Mouse (Mus musculus) hindbrain, embryonic 12.5 days (tissue): ENCODE measurements around the gene Apoh. TPM values are rescaled to one million over a fixed set of nuclear protein-coding genes. Genes with fewer than 3 reads are reported as not detected.

Experiments used
- ATAC-seq: fragments of 200-750 bp; cut with Nextera tagmentation; 2 replicates; pipeline ENCODE4 v1.8.0; 2017; ENCODE audit warnings: moderate TSS enrichment; ENCODE audit not compliant: low FRiP score
- H3K27ac ChIP-seq: fragments of 300-500 bp; sonication (generic); 2 replicates; pipeline ENCODE4 v1.5.1; 2016; ENCODE audit warnings: mild to moderate bottlenecking
- H3K27me3 ChIP-seq: fragments of 300-500 bp; sonication (generic); 2 replicates; pipeline ENCODE4 v1.6.1; 2016; ENCODE audit warnings: mild to moderate bottlenecking
- H3K36me3 ChIP-seq: fragments of 300-500 bp; sonication (generic); 2 replicates; pipeline ENCODE4 v1.6.1; 2016; ENCODE audit warnings: mild to moderate bottlenecking
- H3K4me1 ChIP-seq: fragments of 300-500 bp; sonication (generic); 2 replicates; pipeline ENCODE4 v1.6.1; 2016
- H3K4me2 ChIP-seq: fragments of 300-500 bp; sonication (generic); replicated peaks from 2 replicates; pipeline ENCODE4 v1.6.1; 2016; ENCODE audit warnings: mild to moderate bottlenecking
- H3K4me3 ChIP-seq: fragments of 300-500 bp; sonication (generic); 2 replicates; pipeline ENCODE4 v1.5.1; 2016; ENCODE audit warnings: mild to moderate bottlenecking
- H3K9ac ChIP-seq: fragments of 300-500 bp; sonication (generic); 2 replicates; pipeline ENCODE4 v1.6.1; 2016; ENCODE audit warnings: mild to moderate bottlenecking, moderate library complexity
- H3K9me3 ChIP-seq: fragments of 300-500 bp; sonication (generic); replicated peaks from 2 replicates; pipeline ENCODE4 v1.6.1; 2016; ENCODE audit warnings: mild to moderate bottlenecking
- WGBS: fragments of 180-500 bp; shearing (Covaris S2); methylation state at CpG from one replicate; pipeline ENCODE4 v1.1.7; 2016; 5-methylcytosine and 5-hydroxymethylcytosine counted together
- polyA plus RNA-seq: library from polyadenylated mRNA; unstranded; fragments of >200 nt; fragmentation: Nextera tagmentation; extraction: Ambion mirVana; gene quantifications from 2 replicates; pipeline ENCODE4 v1.2.1, GENCODE M21; 2016

Gene Apoh
- polyA plus RNA-seq, 1 experiment from 2014 or later, result 0.18 TPM

- ATAC-seq, result peak; percentile 52; the same call in 1 of the 2 replicates
- no peaks in the 10 kb centered on the region for H3K36me3 ChIP-seq
- WGBS, result 41% methylated on average over 8 of the region's 9 CpGs
- peaks cover 6% of the 10 kb centered on the region; the same call in 1 of the 2 replicates for H3K4me1 ChIP-seq
- H3K9me3 ChIP-seq, result no peaks in the 10 kb centered on the region
- H3K27me3 ChIP-seq, result no peaks in the 10 kb centered on the region
- no peak overlapping the region for H3K27ac ChIP-seq
- no peak overlapping the region for H3K4me2 ChIP-seq
- no peak overlapping the region for H3K9ac ChIP-seq
- H3K4me3 ChIP-seq, result no peak overlapping the region
Measured at GRCm38 (mm10) chr11:108409876-108410644, 66.9 kb downstream of the Apoh start.

DNA sequence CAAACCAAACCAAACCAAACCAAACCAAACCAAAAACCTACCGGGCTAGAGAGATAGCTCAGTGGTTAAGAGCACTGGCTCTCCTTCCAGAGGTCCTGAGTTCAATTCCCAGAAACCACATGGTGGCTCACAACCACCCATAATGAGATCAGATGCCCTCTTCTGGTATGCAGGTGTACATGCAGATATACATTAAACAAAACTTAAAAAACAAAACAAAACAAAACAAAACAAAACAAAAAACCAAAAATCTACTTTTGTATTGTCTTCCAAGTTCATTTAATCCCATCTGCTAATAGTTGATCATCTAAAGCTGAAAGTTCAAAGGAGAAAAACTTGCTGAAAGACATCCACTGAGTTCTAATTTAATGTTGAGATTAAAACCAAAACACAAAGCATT is 73.2 kb downstream of the Apoh start:
- H3K9me3 ChIP-seq, result no peaks in the 10 kb centered on the region
- H3K4me1 ChIP-seq, result no peaks in the 10 kb centered on the region
- no peak overlapping the region for H3K4me2 ChIP-seq
- no peaks in the 10 kb centered on the region for H3K36me3 ChIP-seq
- H3K4me3 ChIP-seq, result no peak overlapping the region
- H3K27me3 ChIP-seq, result no peaks in the 10 kb centered on the region
- H3K27ac ChIP-seq, result no peak overlapping the region
- WGBS, result 85% methylated on average over 1 of the region's 1 CpGs
- no peak for ATAC-seq
- no peak overlapping the region for H3K9ac ChIP-seq

DNA sequence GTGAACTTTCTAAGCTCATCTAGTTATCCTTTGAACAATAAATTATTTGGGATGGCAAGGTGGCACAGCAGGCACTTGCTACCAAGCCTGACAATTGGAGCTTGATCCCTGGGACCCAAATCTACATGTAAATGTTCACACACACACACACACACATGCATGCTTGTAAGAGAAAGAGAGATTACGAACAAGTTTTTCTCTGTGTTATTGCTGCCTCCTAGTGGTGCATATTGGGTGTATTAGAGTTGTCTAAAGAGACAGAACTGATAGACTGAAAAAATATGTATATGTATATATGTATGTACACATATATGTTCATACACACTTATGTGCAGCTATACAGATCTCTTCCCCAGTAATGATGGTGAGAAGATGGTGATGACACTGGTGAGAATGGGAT is 75.4 kb downstream of the Apoh start:
- Histone ChIP-seq H3K4me1 (peaks cover 3% of the 10 kb centered on the region), H3K27me3 (peaks cover 5% of the 10 kb centered on the region; the same call in 1 of the 2 replicates), H3K4me2 (no peak overlapping the region), H3K27ac (no peak overlapping the region), H3K9me3 (no peaks in the 10 kb centered on the region), H3K9ac (no peak overlapping the region), H3K36me3 (no peaks in the 10 kb centered on the region), H3K4me3 (no peak overlapping the region)
- no peak for ATAC-seq
- WGBS, result 28% methylated on average over 1 of the region's 1 CpGs

GRCm38 (mm10) chr11:108419242-108419641 is 76.1 kb downstream of the Apoh start:
- Histone ChIP-seq H3K4me3 (no peak overlapping the region), H3K27me3 (peaks cover 5% of the 10 kb centered on the region; the same call in 1 of the 2 replicates), H3K9me3 (no peaks in the 10 kb centered on the region), H3K4me1 (peaks cover 10% of the 10 kb centered on the region), H3K36me3 (no peaks in the 10 kb centered on the region), H3K27ac (no peak overlapping the region), H3K9ac (no peak overlapping the region), H3K4me2 (no peak overlapping the region)
- ATAC-seq, result no peak
- 92% methylated on average over 6 of the region's 6 CpGs for WGBS

DNA sequence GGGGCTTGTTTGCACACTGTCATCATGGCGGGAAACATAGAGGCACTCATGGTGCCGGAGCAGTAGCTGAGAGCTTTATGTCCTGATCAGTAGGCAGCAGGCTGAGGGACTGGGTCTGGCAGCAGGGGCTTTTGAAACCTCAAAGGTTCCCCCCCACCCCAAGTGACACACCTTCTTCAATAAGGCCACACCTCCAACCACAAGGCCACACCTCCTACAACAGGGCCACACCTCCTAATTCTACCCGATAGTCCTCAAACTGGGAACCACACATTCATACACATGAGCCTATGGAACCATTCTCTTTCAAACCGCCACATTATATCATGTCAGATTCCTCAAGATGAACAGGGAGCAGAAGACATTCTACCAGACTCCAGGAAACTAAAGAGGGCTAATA is 77.6 kb downstream of the Apoh start:
- H3K4me3 ChIP-seq, result no peak overlapping the region
- H3K9ac ChIP-seq, result no peak overlapping the region
- H3K4me2 ChIP-seq, result no peak overlapping the region
- H3K4me1 ChIP-seq, result peaks cover 15% of the 10 kb centered on the region
- WGBS, result 77% methylated on average over 4 of the region's 4 CpGs
- no peak overlapping the region for H3K27ac ChIP-seq
- no peak for ATAC-seq
- no peaks in the 10 kb centered on the region for H3K36me3 ChIP-seq
- no peaks in the 10 kb centered on the region for H3K9me3 ChIP-seq
- peaks cover 5% of the 10 kb centered on the region; the same call in 1 of the 2 replicates for H3K27me3 ChIP-seq

DNA sequence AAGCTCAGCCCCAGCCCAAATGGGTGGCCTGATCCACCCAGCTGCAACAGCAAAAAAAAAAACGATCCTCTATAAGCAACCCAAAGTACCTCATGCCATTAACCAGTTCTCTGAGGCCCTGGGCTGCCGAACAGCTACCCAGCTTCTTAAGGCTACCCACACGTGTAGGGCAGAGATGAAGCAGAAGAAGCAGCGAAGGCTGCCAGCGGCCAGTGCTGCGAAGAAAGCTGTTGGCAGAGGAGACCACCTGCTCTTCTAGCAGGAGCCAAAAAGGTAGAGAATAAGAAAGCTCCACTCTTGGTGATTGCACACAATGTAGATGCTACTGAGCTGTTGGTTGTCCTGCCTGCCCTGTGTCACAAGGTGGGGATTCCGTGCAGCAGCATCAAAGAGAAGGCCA is 80.1 kb downstream of the Apoh start:
- Histone ChIP-seq H3K36me3 (no peaks in the 10 kb centered on the region), H3K27ac (no peak overlapping the region), H3K27me3 (peaks cover 5% of the 10 kb centered on the region; the same call in 1 of the 2 replicates), H3K4me1 (peaks cover 15% of the 10 kb centered on the region), H3K9ac (no peak overlapping the region), H3K9me3 (no peaks in the 10 kb centered on the region), H3K4me2 (no peak overlapping the region), H3K4me3 (no peak overlapping the region)
- WGBS, result 60% methylated on average over 7 of the region's 7 CpGs
- ATAC-seq, result no peak

DNA sequence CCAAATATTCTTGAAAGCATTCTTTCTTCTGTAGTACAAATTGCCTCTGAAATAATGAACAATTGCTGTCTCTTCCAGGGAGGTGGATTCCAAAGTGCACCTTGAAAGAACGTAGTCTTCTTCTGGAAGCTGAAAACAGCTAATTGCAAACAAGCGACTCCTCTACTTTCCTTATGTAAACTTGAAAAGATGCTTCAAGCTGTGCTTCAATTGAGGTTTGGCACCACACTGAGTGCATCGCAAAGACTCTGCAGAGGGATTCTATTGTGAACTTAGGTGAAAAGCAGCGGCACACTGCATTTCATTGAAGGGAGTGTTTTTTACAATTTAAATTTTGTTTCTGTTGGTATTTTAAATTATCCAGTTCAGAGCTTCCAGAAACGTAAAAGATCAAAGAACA is 81.0 kb downstream of the Apoh start:
- ATAC-seq, result no peak
- no peak overlapping the region for H3K27ac ChIP-seq
- H3K4me1 ChIP-seq, result peaks cover 15% of the 10 kb centered on the region
- H3K27me3 ChIP-seq, result peaks cover 5% of the 10 kb centered on the region; the same call in 1 of the 2 replicates
- H3K9me3 ChIP-seq, result no peaks in the 10 kb centered on the region
- no peaks in the 10 kb centered on the region for H3K36me3 ChIP-seq
- peak overlapping the region; percentile 39; the same call in 1 of the 2 replicates for H3K9ac ChIP-seq
- WGBS, result 3% methylated on average over 5 of the region's 5 CpGs
- H3K4me3 ChIP-seq, result peak overlapping the region; percentile 64
- H3K4me2 ChIP-seq, result peak overlapping the region; percentile 76

GRCm38 (mm10) chr11:108424889-108425591 is 81.9 kb downstream of the Apoh start, which contains the start of gene Cep112:
Gene Cep112 (plus strand): TSS chr11:108425192.
- Histone ChIP-seq H3K4me2 (peak within 1 kb of the TSS; percentile 76), H3K9ac (peak within 1 kb of the TSS; percentile 72), H3K27ac (0 out of 2 replicates have a peak within 1 kb of the TSS, but pooled peaks have one; percentile 13), H3K4me1 (peaks cover 15% of the 10 kb centered on the region), H3K27me3 (peaks cover 5% of the 10 kb centered on the region; the same call in 1 of the 2 replicates), H3K36me3 (no peaks in the 10 kb centered on the region), H3K4me3 (peak within 1 kb of the TSS; percentile 64), H3K9me3 (no peaks in the 10 kb centered on the region)
- WGBS, result under 1% methylated on average over 58 of the region's 61 CpGs
- peak; percentile 97 for ATAC-seq

- WGBS, result 8% methylated on average over 14 of the region's 14 CpGs
- no peaks in the 10 kb centered on the region for H3K36me3 ChIP-seq
- H3K9ac ChIP-seq, result peak overlapping the region; percentile 72
- H3K9me3 ChIP-seq, result no peaks in the 10 kb centered on the region
- H3K4me1 ChIP-seq, result peaks cover 15% of the 10 kb centered on the region
- peak; percentile 69 for ATAC-seq
- peak overlapping the region; percentile 64 for H3K4me3 ChIP-seq
- H3K27me3 ChIP-seq, result peaks cover 5% of the 10 kb centered on the region; the same call in 1 of the 2 replicates
- peak overlapping the region; percentile 76 for H3K4me2 ChIP-seq
- H3K27ac ChIP-seq, result no peak overlapping the region
Measured at GRCm38 (mm10) chr11:108425592-108425921, 82.4 kb downstream of the Apoh start.

- peaks cover 5% of the 10 kb centered on the region; the same call in 1 of the 2 replicates for H3K27me3 ChIP-seq
- ATAC-seq, result no peak
- H3K27ac ChIP-seq, result no peak overlapping the region
- peak overlapping the region; percentile 64 for H3K4me3 ChIP-seq
- WGBS, result 91% methylated on average over 3 of the region's 3 CpGs
- H3K9ac ChIP-seq, result no peak overlapping the region
- no peaks in the 10 kb centered on the region for H3K36me3 ChIP-seq
- H3K4me1 ChIP-seq, result peaks cover 15% of the 10 kb centered on the region
- H3K9me3 ChIP-seq, result no peaks in the 10 kb centered on the region
- H3K4me2 ChIP-seq, result peak overlapping the region; percentile 76
Measured at GRCm38 (mm10) chr11:108426086-108426485, 82.9 kb downstream of the Apoh start.

DNA sequence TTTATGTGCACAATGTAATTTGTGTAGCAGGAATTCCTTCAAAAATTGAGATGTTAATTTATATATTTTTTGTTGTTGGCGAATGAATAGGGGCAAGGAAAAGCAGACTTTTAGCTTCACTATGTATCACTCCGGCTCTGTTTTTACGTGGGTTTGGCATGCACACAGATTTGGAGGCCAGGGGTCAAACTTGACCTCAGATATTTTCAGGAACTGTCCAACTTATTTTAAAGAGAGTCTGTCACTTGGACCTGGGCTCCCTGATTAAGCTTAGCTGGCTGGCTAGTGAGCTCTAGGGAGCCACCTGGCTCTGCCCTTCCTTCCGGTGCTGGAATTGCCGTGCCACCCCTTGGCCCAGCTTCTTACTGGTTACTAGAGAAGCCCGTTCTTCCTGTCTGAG is 84.0 kb downstream of the Apoh start:
- Histone ChIP-seq H3K4me1 (peaks cover 15% of the 10 kb centered on the region), H3K4me2 (no peak overlapping the region), H3K27me3 (peaks cover 5% of the 10 kb centered on the region; the same call in 1 of the 2 replicates), H3K27ac (no peak overlapping the region), H3K36me3 (no peaks in the 10 kb centered on the region), H3K4me3 (no peak overlapping the region), H3K9me3 (no peaks in the 10 kb centered on the region), H3K9ac (no peak overlapping the region)
- ATAC-seq, result no peak
- 70% methylated on average over 6 of the region's 6 CpGs for whole genome bisulfite sequencing

GRCm38 (mm10) chr11:108429076-108429475 is 85.9 kb downstream of the Apoh start:
- no peak for ATAC-seq
- Histone ChIP-seq H3K9ac (no peak overlapping the region), H3K27ac (no peak overlapping the region), H3K36me3 (no peaks in the 10 kb centered on the region), H3K9me3 (no peaks in the 10 kb centered on the region), H3K4me1 (peaks cover 6% of the 10 kb centered on the region; the same call in 1 of the 2 replicates), H3K4me2 (no peak overlapping the region), H3K4me3 (no peak overlapping the region), H3K27me3 (no peaks in the 10 kb centered on the region)
- WGBS, result 90% methylated on average over 2 of the region's 2 CpGs
